Mouse (Mus musculus) adrenal gland, adult 18-20 months (tissue): ENCODE measurements around the gene Dhx34. TPM values are rescaled to one million over a fixed set of nuclear protein-coding genes. Genes with fewer than 3 reads are reported as not detected.

ENCODE experiments used
- DNase-seq, 2 experiments: peaks; one replicate each; pipeline ENCODE4 v3.0.0; 2021 to 2022; ENCODE audit warnings: low spot score in 2 of 2
- total RNA-seq, 2 experiments: library from RNA; stranded (reverse); gene quantifications; 1 replicate in 1 of 2; 2 replicates in 1 of 2; pipeline ENCODE4 v1.2.3; 2021

The Dhx34 gene
- total RNA-seq, 2 experiments from 2014 or later: 10.8 to 11.4 TPM

- DNase-seq: no peak
Observed at GRCm38 (mm10) chr7:16172141-16172581, 49.7 kb downstream of the Dhx34 start.

DNA sequence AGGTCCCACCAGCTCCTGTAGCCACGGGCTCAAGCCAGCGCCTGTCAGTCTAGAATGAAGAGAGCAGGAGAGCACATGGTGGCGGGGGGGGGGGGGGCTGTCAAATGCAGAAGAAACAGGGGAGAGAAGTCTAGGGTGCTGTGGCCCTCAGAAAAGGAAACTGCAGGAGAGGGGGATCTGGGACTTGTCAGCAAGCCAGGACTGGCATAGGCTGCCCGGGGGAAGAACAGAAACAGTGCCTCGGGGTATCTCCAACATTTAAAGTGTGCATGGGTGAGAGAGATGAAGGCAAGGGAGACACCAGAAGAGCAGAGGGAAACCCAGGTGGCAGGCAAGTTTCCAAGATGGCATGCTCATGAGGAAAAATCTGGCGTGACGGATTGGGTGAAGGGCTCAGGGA is 59.8 kb downstream of the Dhx34 start:
- no peak for DNase-seq

DNA sequence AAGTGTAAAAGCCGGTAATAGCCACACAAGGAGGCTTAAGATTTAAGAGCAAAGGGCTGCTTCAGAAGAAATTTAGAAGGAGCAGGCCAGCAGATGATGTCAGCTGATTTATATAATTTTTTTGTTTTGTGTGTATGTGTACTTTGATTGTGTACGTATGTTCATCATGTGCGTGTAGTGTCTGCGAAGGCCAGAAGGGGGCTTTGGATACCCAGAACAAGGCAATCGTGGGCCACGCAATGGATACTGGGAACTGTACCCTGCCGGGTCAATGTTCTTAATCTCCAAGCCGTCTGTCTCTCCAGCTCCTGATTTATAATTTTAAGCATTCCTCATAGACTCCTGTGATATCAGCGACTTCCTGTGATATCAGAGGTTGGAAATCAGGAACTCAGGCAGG is 60.5 kb downstream of the Dhx34 start:
- no peak for DNase-seq

DNA sequence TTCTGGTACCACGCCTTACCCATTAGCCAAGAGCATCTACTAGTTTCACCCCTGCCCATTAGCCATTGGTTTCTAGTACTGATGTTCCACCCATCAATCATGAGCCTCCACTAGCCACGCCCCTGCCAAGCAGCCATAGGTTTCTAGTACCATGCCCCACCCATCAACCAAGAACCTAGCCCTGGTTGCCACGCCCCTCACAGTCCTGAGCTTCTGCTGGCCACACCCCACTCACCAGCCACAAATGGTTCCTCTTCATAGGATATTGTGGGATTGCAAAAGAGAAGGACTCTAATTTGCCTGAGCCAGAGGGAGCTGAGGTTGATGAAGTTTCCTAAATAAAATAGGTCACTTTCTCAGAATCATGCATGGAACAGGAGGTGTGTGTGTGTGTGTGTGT is 61.1 kb downstream of the Dhx34 start:
- DNase-seq: no peak

- no peak for DNase-seq
Observed at GRCm38 (mm10) chr7:16158735-16159134, 63.1 kb downstream of the Dhx34 start.

DNA sequence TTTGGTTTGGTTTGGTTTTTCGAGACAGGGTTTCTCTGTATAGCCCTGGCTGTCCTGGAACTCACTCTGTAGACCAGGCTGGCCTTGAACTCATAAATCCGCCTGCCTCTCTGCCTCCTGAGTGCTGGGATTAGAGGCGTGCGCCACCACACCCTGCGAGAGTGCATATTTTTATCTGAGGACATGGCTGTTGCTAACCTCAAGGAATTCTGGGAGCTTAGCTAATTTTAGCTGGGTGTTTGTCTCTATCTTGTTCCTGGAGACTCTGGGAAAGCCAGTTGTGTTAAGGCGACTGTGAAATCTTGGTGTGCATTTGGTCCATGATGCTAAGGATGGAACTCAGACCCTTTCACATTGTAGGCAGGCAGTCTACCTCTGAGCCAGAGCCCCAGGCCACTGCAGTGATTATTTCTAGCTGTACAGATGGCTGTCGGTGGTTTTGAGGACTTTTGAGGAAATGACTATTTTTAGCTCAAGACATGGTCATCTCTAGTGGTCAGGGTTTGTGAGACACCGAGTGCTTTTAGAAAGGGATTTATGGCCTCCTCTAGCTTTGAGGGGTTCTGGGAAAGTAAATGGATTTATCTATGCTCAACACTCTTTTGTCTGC is 65.6 kb downstream of the Dhx34 start:
- no peak for DNase-seq

DNA sequence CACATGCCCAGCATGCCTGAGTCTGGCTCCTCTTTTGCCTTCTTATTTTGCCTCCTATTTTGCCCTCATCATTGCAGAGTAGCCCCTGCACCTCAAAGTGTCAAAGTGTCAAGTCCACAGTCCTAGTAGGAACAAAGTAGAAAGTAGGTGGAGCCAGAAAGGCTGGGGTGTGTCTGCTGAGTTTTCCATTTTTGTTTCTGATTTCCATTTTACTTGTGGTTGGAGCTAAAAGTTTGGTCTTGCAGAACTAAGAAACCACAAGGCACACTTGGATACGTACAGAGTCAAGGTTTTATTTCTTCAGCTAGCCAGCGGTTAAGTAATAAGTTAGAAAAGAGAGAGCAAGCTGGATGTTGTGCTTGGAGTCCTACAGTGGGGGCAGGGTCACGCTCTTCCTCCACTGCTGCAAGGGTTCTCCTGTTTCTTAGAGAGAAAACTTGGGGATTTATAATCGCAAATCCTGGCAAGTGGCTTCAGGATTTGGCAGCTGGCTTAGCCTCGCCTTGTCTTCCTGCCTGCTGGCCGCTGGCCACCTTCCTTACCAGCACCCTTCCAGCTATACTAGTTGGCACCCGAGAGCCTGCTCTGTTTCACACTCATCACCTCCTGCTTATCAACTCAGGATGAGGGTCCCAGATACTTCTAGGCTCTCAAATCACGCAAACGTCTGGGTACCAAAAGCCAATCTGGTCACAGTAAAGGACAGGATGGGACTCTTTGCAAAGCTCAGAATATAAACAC is 66.5 kb downstream of the Dhx34 start:
- DNase-seq: no peak

DNA sequence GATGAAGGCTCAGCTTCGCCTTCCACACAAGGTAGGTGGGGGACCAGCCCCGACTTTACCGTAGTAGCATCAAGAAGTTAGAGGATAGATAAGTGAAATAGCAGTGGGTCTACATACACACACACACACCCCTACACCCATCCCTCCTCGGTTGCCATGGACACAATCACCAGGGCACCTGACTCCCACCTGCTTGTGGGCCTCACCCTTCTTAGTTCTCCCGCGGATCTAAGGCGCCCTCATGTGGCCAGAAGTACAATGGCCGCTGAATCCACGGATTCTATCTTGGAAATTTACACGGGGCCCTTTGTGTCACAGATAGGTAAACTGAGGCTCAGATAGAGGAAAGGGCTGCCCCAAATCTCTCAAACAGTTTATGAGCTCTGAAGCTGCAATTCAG is 68.3 kb downstream of the Dhx34 start:
- peak; percentile 32 to 50 for DNase-seq

GRCm38 (mm10) chr7:16150191-16151145 is 71.4 kb downstream of the Dhx34 start:
- no peak for DNase-seq

- no peak for DNase-seq
Observed at GRCm38 (mm10) chr7:16149241-16149640, 72.6 kb downstream of the Dhx34 start.

DNA sequence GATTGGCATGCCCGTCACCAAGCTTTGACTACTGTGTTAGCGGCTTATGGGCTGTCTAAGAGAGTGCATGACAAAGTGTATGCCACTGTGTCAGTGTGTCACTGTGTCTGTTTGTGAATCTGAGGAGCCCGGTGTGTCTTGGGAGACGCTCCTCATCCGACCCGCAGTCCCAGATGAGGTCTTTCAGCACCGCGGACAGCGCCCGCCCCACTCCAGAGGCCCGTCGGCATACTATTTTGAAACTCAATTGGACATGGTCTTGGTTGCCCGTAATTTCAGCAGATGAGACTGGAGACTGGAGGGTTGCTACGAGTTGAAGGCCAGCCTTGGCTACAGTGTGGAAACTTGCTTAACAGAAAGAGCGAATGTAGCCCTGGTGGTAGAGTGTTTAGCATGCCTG is 74.2 kb downstream of the Dhx34 start:
- DNase-seq: peak; percentile 62 to 70

Other genes with a start within 250 kb of the Dhx34 start
- gene Bicra, start 174.1 kb downstream of the Dhx34 start, total RNA-seq: 1 to 10 TPM; 8.4 to 8.6 TPM
- not detected for gene Zfp541, start 160.2 kb downstream of the Dhx34 start, total RNA-seq
- gene Napa, start 123.6 kb downstream of the Dhx34 start, total RNA-seq: 100 to 1,000 TPM; 160 to 178 TPM
- gene Kptn, start 102.1 kb downstream of the Dhx34 start, total RNA-seq: 10 to 100 TPM; 19.6 to 20.7 TPM
- 1 to 10 TPM; 2.0 to 2.5 TPM for gene Slc8a2, start 92.2 kb downstream of the Dhx34 start, total RNA-seq
- gene Meis3, start 46.9 kb downstream of the Dhx34 start, total RNA-seq: 10 to 100 TPM; 12.1 to 14.3 TPM
- under 1 TPM; 0.46 to 0.83 TPM for gene C5ar2, start 22.1 kb upstream of the Dhx34 start, total RNA-seq
- gene C5ar1, start 37.5 kb upstream of the Dhx34 start, total RNA-seq: 10 to 100 TPM in 1 of 2 experiments, 1 to 10 TPM in 1; 7.0 to 13.1 TPM
- gene Inafm1, start 51.6 kb upstream of the Dhx34 start, total RNA-seq: 10 to 100 TPM; 21.1 to 21.8 TPM
- gene Ccdc9, start 64.8 kb upstream of the Dhx34 start, total RNA-seq: 10 to 100 TPM; 52.2 to 59.2 TPM
- 1 to 10 TPM; 5.2 to 6.0 TPM for gene Bbc3, start 86.4 kb upstream of the Dhx34 start, total RNA-seq
- gene Sae1, start 165.8 kb upstream of the Dhx34 start, total RNA-seq: 10 to 100 TPM; 57.0 to 61.8 TPM
- gene Zc3h4, start 178.9 kb upstream of the Dhx34 start, total RNA-seq: 10 to 100 TPM; 32.8 to 39.4 TPM
- 10 to 100 TPM; 60.1 to 61.7 TPM for gene Tmem160, start 230.7 kb upstream of the Dhx34 start, total RNA-seq